Mouse (Mus musculus) heart, adult 2 months (tissue): ENCODE measurements around the gene Slc41a3.

Source experiments
- CTCF ChIP-seq: fragments of 200-600 bp; IDR thresholded peaks from 2 replicates; pipeline ENCODE4 v1.8.1; 2022; ENCODE audit warnings: antibody characterized with exemption, mild to moderate bottlenecking, moderate library complexity
- POLR2A ChIP-seq: fragments of 200-500 bp; IDR thresholded peaks from 2 replicates; pipeline ENCODE4 v1.6.1; 2011; ENCODE audit warnings: mild to moderate bottlenecking, low read depth, low read length, control low read depth; ENCODE audit not compliant: insufficient read depth

GRCm38 (mm10) chr6:90622758-90623455 is 18.4 kb downstream of the Slc41a3 start:
- TF ChIP-seq POLR2A (no peak), CTCF (no peak)
